In the genomic region with DNA sequence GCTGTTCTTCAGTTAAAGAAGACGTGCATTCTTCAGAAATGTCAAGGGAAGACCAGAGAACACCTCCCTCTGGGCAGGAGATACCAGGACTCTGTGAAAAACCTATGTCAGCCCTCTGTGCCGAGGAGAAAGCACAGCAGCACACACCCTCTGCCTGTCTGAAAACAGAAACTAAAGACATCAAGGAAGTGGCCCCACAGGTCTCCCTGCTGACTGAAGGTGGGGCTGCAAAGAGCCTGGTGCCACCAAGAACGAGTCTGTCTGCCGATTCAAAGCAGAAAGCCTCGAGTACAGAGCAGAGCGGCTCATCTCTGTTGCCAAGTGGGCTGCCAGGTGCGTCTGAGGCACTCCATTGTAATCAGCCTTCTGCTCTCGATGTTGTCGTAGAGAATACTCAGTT, we compare ENCODE assay signal across 9 mouse cellular contexts.
DNase-seq lines count a peak whose midpoint lies in the region; ATAC-seq lines count a peak whose summit lies in the region.
"Had no signal": no experiment of that assay in that cellular context is flagged by ENCODE, and none has a peak within 500 bp of the region (broad histone marks: within the 10 kb centered on the region; RNA-seq: fewer than 3 reads in every experiment).

No protein-coding gene starts in this region.

- WGBS in neural tube, embryonic 15.5 days: 85% methylated on average over 9 of the region's 9 CpGs
- WGBS in hindbrain, embryonic 16.5 days: 83% methylated on average over 9 of the region's 9 CpGs

- no peaks in the 10 kb centered on the region for H3K9me3 ChIP-seq in neural tube, embryonic 15.5 days (replicated peaks)
- no peaks in the 10 kb centered on the region for H3K9me3 ChIP-seq in hindbrain, embryonic 16.5 days (ENCODE audit: control insufficient read depth, low read length)

- peak; percentile 63 for ATAC-seq in inflammation-experienced regulatory T-cells, adult 6 months
- peak; percentile 59 for ATAC-seq in monocyte, adult 5-6 weeks (replicated peaks; ENCODE audit: insufficient number of reproducible peaks, low FRiP score, low TSS enrichment, poor library complexity, severe bottlenecking)
- ATAC-seq in neural tube, embryonic 15.5 days (ENCODE audit: low FRiP score): no peak
- ATAC-seq in hindbrain, embryonic 16.5 days: no peak
- ATAC-seq: forebrain, embryonic 14.5 days had no signal

- no peak overlapping the region for H3K27ac ChIP-seq in neural tube, embryonic 15.5 days (replicated peaks)
- H3K27ac ChIP-seq in hindbrain, embryonic 16.5 days (ENCODE audit: low read depth, low read length): no peak overlapping the region

- no peaks in the 10 kb centered on the region for H3K4me1 ChIP-seq in neural tube, embryonic 15.5 days
- no peaks in the 10 kb centered on the region for H3K4me1 ChIP-seq in hindbrain, embryonic 16.5 days (ENCODE audit: control insufficient read depth, insufficient read depth, low read depth, low read length)

- DNase-seq in urinary bladder, postnatal 36 days (ENCODE audit: low spot score in 2 of 2): peak; percentile 28 to 38
- DNase-seq in urinary bladder, postnatal 10 days (ENCODE audit: low spot score): no peak
- no peak for DNase-seq in left cerebral cortex, adult 18-20 months (ENCODE audit: low spot score in 2 of 2)
- DNase-seq in layer of hippocampus, postnatal 25 days (ENCODE audit: extremely low spot score in 1 of 2, low spot score in 1 of 2): no peak

- no peak overlapping the region for H3K4me3 ChIP-seq in neural tube, embryonic 15.5 days (replicated peaks)
- no peak overlapping the region for H3K4me3 ChIP-seq in hindbrain, embryonic 16.5 days (ENCODE audit: low read length)

- H3K36me3 ChIP-seq in neural tube, embryonic 15.5 days: no peaks in the 10 kb centered on the region
- H3K36me3 ChIP-seq in hindbrain, embryonic 16.5 days (ENCODE audit: control insufficient read depth, insufficient read depth, low read length): no peaks in the 10 kb centered on the region

- H3K4me2 ChIP-seq in neural tube, embryonic 15.5 days: no peak overlapping the region
- H3K4me2 ChIP-seq in hindbrain, embryonic 16.5 days (ENCODE audit: low read length): no peak overlapping the region

- no peaks in the 10 kb centered on the region for H3K27me3 ChIP-seq in neural tube, embryonic 15.5 days (replicated peaks)
- no peaks in the 10 kb centered on the region for H3K27me3 ChIP-seq in hindbrain, embryonic 16.5 days (replicated peaks; ENCODE audit: control insufficient read depth, insufficient read depth, low read length)

- no peak overlapping the region for H3K9ac ChIP-seq in neural tube, embryonic 15.5 days (replicated peaks)
- no peak overlapping the region for H3K9ac ChIP-seq in hindbrain, embryonic 16.5 days (ENCODE audit: low read depth, low read length)

Comparison
In these comparisons a context has a peak if more than half of its experiments do, and no peak if none do; other contexts are left out.
1. DNase-seq: peak in urinary bladder, postnatal 36 days (2 of 2); none in urinary bladder, postnatal 10 days (single experiment), left cerebral cortex, adult 18-20 months (0 of 2) and layer of hippocampus, postnatal 25 days (0 of 2).
2. ATAC-seq: peak in inflammation-experienced regulatory T-cells, adult 6 months (single experiment) and monocyte, adult 5-6 weeks (single experiment); none in neural tube, embryonic 15.5 days (single experiment) and hindbrain, embryonic 16.5 days (single experiment).